16 mouse cellular contexts compared by ENCODE assay signal in the genomic region with DNA sequence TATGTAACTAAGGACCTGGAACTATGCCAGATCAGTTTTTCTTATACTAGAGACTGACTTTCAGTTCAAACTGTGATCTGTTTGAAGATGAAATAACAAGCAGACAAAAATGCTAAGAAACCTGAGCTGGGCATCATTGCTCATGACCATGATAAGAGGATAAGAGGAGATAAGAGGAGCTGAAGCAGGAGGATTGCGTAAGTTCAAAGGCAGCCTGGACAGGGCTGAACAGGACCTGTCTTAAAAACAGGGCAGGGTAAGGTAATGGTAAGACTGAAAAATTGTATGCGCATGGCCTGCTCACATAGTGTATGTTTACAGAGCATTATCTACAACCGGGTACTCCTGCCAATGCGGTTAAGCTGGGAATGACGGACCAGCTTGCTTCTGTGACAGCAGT.
DNase-seq lines count a peak whose midpoint lies in the region; ATAC-seq lines count a peak whose summit lies in the region.
"Had no signal": no experiment of that assay in that cellular context is flagged by ENCODE, and none has a peak within 500 bp of the region (broad histone marks: within the 10 kb centered on the region; RNA-seq: fewer than 3 reads in every experiment).

No protein-coding gene starts in this region.

- H3K4me1 ChIP-seq in kidney, embryonic 15.5 days = peaks cover 10% of the 10 kb centered on the region; the same call in 1 of the 2 replicates
- no peaks in the 10 kb centered on the region for H3K4me1 ChIP-seq in kidney, embryonic 14.5 days (ENCODE audit: control insufficient read depth, insufficient read depth, low read length)
- H3K4me1 ChIP-seq in intestine, embryonic 15.5 days (replicated peaks) = 0 out of 2 replicates have a peak, but pooled peaks cover 2% of the 10 kb centered on the region

- no peak for ATAC-seq in kidney, embryonic 15.5 days (replicated peaks; ENCODE audit: low FRiP score)
- ATAC-seq in kidney, embryonic 14.5 days (ENCODE audit: low FRiP score, low TSS enrichment) = no peak
- peak; percentile 76 for ATAC-seq in intestine, embryonic 15.5 days

- 0 out of 2 replicates have a peak overlapping the region, but pooled peaks have one; percentile 1 for H3K27ac ChIP-seq in kidney, embryonic 15.5 days
- no peak overlapping the region for H3K27ac ChIP-seq in kidney, embryonic 14.5 days (ENCODE audit: low read depth, low read length)
- H3K27ac ChIP-seq in intestine, embryonic 15.5 days = no peak overlapping the region
- H3K27ac ChIP-seq: midbrain, embryonic 12.5 days; neural tube, embryonic 12.5 days had no signal

- 84% methylated on average over 5 of the region's 5 CpGs for WGBS in kidney, embryonic 15.5 days
- 83% methylated on average over 5 of the region's 5 CpGs for WGBS in kidney, embryonic 14.5 days
- 63% methylated on average over 5 of the region's 5 CpGs for WGBS in intestine, embryonic 15.5 days

- H3K4me3 ChIP-seq in kidney, embryonic 15.5 days (replicated peaks) = no peak overlapping the region
- no peak overlapping the region for H3K4me3 ChIP-seq in kidney, embryonic 14.5 days (ENCODE audit: low read length)
- no peak overlapping the region for H3K4me3 ChIP-seq in intestine, embryonic 15.5 days (replicated peaks)
- H3K4me3 ChIP-seq: midbrain, embryonic 12.5 days; neural tube, embryonic 12.5 days had no signal

- DNase-seq in urinary bladder, adult 18-20 months (ENCODE audit: low spot score in 2 of 2) = peak; percentile 30 to 35
- DNase-seq in urinary bladder, adult 2 months (ENCODE audit: low spot score) = no peak
- no peak for DNase-seq in spleen, postnatal 10 days (ENCODE audit: low spot score in 2 of 2)
- DNase-seq in heart, adult 18-20 months = no peak
- DNase-seq: B cell, adult 2 months; cerebellum, adult 8-10 months; gastrocnemius, postnatal 25 days; liver; lung, adult 2 months; right cerebral cortex, adult 18-20 months; thymus, postnatal 36 days had no signal

- no peak overlapping the region for H3K4me2 ChIP-seq in kidney, embryonic 15.5 days
- H3K4me2 ChIP-seq in kidney, embryonic 14.5 days (replicated peaks; ENCODE audit: low read depth, low read length) = no peak overlapping the region
- H3K4me2 ChIP-seq in intestine, embryonic 15.5 days (replicated peaks) = no peak overlapping the region
- H3K4me2 ChIP-seq: midbrain, embryonic 12.5 days; neural tube, embryonic 12.5 days had no signal

- H3K36me3 ChIP-seq in kidney, embryonic 15.5 days = no peaks in the 10 kb centered on the region
- H3K36me3 ChIP-seq in kidney, embryonic 14.5 days (ENCODE audit: control insufficient read depth, insufficient read depth, low read length) = no peaks in the 10 kb centered on the region
- H3K36me3 ChIP-seq in intestine, embryonic 15.5 days = no peaks in the 10 kb centered on the region
- H3K36me3 ChIP-seq: midbrain, embryonic 12.5 days; neural tube, embryonic 12.5 days had no signal

- no peaks in the 10 kb centered on the region for H3K9me3 ChIP-seq in kidney, embryonic 15.5 days (replicated peaks)
- H3K9me3 ChIP-seq in kidney, embryonic 14.5 days (ENCODE audit: control insufficient read depth, low read length) = no peaks in the 10 kb centered on the region
- no peaks in the 10 kb centered on the region for H3K9me3 ChIP-seq in intestine, embryonic 15.5 days
- H3K9me3 ChIP-seq: midbrain, embryonic 12.5 days; neural tube, embryonic 12.5 days had no signal

- H3K9ac ChIP-seq in kidney, embryonic 15.5 days = no peak overlapping the region
- no peak overlapping the region for H3K9ac ChIP-seq in kidney, embryonic 14.5 days (ENCODE audit: low read depth, low read length)
- H3K9ac ChIP-seq in intestine, embryonic 15.5 days = no peak overlapping the region
- H3K9ac ChIP-seq: midbrain, embryonic 12.5 days; neural tube, embryonic 12.5 days had no signal

- no peaks in the 10 kb centered on the region for H3K27me3 ChIP-seq in kidney, embryonic 15.5 days
- no peaks in the 10 kb centered on the region for H3K27me3 ChIP-seq in kidney, embryonic 14.5 days (ENCODE audit: control insufficient read depth, insufficient read depth, low read length)
- H3K27me3 ChIP-seq in intestine, embryonic 15.5 days (replicated peaks) = no peaks in the 10 kb centered on the region
- H3K27me3 ChIP-seq: neural tube, embryonic 12.5 days had no signal

Comparison
In these comparisons a context has a peak if more than half of its experiments do, and no peak if none do; other contexts are left out.
1. DNase-seq: peak in urinary bladder, adult 18-20 months (2 of 2); none in urinary bladder, adult 2 months (single experiment), spleen, postnatal 10 days (0 of 2) and heart, adult 18-20 months (0 of 2).